Mouse (Mus musculus) heart, postnatal 0 days (tissue): ENCODE measurements around the gene Fut8.

Source experiments
- CTCF ChIP-seq: IDR thresholded peaks from 2 replicates; pipeline ENCODE4 v1.5.1; 2016; ENCODE audit warnings: antibody characterized with exemption, control low read depth, low read depth
- EP300 ChIP-seq: IDR thresholded peaks from 2 replicates; pipeline ENCODE4 v1.6.1; 2016; ENCODE audit warnings: antibody characterized with exemption, low read depth

GRCm38 (mm10) chr12:77213896-77214564, 23.9 kb upstream of the Fut8 start:
- TF ChIP-seq CTCF = no peak
- no peak for TF ChIP-seq EP300
